ENCODE assay signal across 30 mouse cellular contexts in genomic region chr1:186979465-186979864, GRCm38 (mm10). TPM values are rescaled to one million over a fixed set of nuclear protein-coding genes. Genes with fewer than 3 reads are reported as not detected.
DNase-seq lines count a peak whose midpoint lies in the region; ATAC-seq and TF ChIP-seq lines count a peak whose summit lies in the region.
"Had no signal": no experiment of that assay in that cellular context is flagged by ENCODE, and none has a peak within 500 bp of the region (broad histone marks: within the 10 kb centered on the region; RNA-seq: fewer than 3 reads in every experiment).

No protein-coding gene starts in this region.

- 0 out of 2 replicates have a peak overlapping the region, but pooled peaks have one; percentile 30 for H3K27ac ChIP-seq in hindbrain, embryonic 13.5 days
- no peak overlapping the region for H3K27ac ChIP-seq in hindbrain, embryonic 16.5 days (ENCODE audit: low read depth, low read length)
- H3K27ac ChIP-seq in hindbrain, postnatal 0 days: no peak overlapping the region
- H3K27ac ChIP-seq in intestine, postnatal 0 days (ENCODE audit: low read depth, low read length): no peak overlapping the region
- H3K27ac ChIP-seq: embryonic facial prominence, embryonic 10.5 days; heart, embryonic 15.5 days; limb, embryonic 15.5 days; liver, embryonic 15.5 days; lung, embryonic 15.5 days had no signal

- no peak for ATAC-seq in hindbrain, embryonic 13.5 days (ENCODE audit: low FRiP score)
- no peak for ATAC-seq in hindbrain, embryonic 16.5 days
- ATAC-seq in hindbrain, postnatal 0 days: no peak
- ATAC-seq in intestine, postnatal 0 days: no peak
- ATAC-seq: inflammation-experienced regulatory T-cells, adult 6 months had no signal

- H3K27me3 ChIP-seq in hindbrain, embryonic 13.5 days: peaks cover 6% of the 10 kb centered on the region; the same call in 1 of the 2 replicates
- no peaks in the 10 kb centered on the region for H3K27me3 ChIP-seq in hindbrain, embryonic 16.5 days (replicated peaks; ENCODE audit: control insufficient read depth, insufficient read depth, low read length)
- no peaks in the 10 kb centered on the region for H3K27me3 ChIP-seq in hindbrain, postnatal 0 days (ENCODE audit: insufficient read depth, low read length)
- no peaks in the 10 kb centered on the region for H3K27me3 ChIP-seq in intestine, postnatal 0 days (replicated peaks; ENCODE audit: control insufficient read depth, insufficient read depth, low read length)
- H3K27me3 ChIP-seq: heart, embryonic 15.5 days; limb, embryonic 15.5 days; liver, embryonic 15.5 days; lung, embryonic 15.5 days; megakaryocyte, embryonic 14.5 days had no signal

- no peak overlapping the region for H3K9ac ChIP-seq in hindbrain, embryonic 13.5 days
- H3K9ac ChIP-seq in hindbrain, embryonic 16.5 days (ENCODE audit: low read depth, low read length): no peak overlapping the region
- H3K9ac ChIP-seq in hindbrain, postnatal 0 days (replicated peaks; ENCODE audit: low read length): no peak overlapping the region
- H3K9ac ChIP-seq in intestine, postnatal 0 days (ENCODE audit: low read depth, low read length): no peak overlapping the region
- H3K9ac ChIP-seq: heart, embryonic 15.5 days; limb, embryonic 15.5 days; liver, embryonic 15.5 days; lung, embryonic 15.5 days had no signal

- H3K9me3 ChIP-seq in hindbrain, embryonic 13.5 days: no peaks in the 10 kb centered on the region
- H3K9me3 ChIP-seq in hindbrain, embryonic 16.5 days (ENCODE audit: control insufficient read depth, low read length): no peaks in the 10 kb centered on the region
- no peaks in the 10 kb centered on the region for H3K9me3 ChIP-seq in hindbrain, postnatal 0 days (ENCODE audit: low read length)
- no peaks in the 10 kb centered on the region for H3K9me3 ChIP-seq in intestine, postnatal 0 days (ENCODE audit: control insufficient read depth)
- H3K9me3 ChIP-seq: embryonic facial prominence, embryonic 10.5 days; heart, embryonic 15.5 days; limb, embryonic 15.5 days; liver, embryonic 15.5 days; lung, embryonic 15.5 days had no signal

- H3K4me3 ChIP-seq in hindbrain, embryonic 13.5 days: no peak overlapping the region
- no peak overlapping the region for H3K4me3 ChIP-seq in hindbrain, embryonic 16.5 days (ENCODE audit: low read length)
- no peak overlapping the region for H3K4me3 ChIP-seq in hindbrain, postnatal 0 days (ENCODE audit: low read length)
- H3K4me3 ChIP-seq in intestine, postnatal 0 days (ENCODE audit: low read depth, low read length): no peak overlapping the region
- H3K4me3 ChIP-seq: embryonic facial prominence, embryonic 10.5 days; heart, embryonic 15.5 days; limb, embryonic 15.5 days; liver, embryonic 15.5 days; lung, embryonic 15.5 days; megakaryocyte, embryonic 14.5 days had no signal

- no peak for TF ChIP-seq CTCF in hindbrain, postnatal 0 days (IDR thresholded peaks at IDR 0.05; ENCODE audit: low read depth)
- no peak for TF ChIP-seq CTCF in intestine, postnatal 0 days (IDR thresholded peaks at IDR 0.05; ENCODE audit: low read depth)

- H3K4me1 ChIP-seq in hindbrain, embryonic 13.5 days (replicated peaks): peaks cover 14% of the 10 kb centered on the region
- H3K4me1 ChIP-seq in hindbrain, embryonic 16.5 days (ENCODE audit: control insufficient read depth, insufficient read depth, low read depth, low read length): peaks cover 7% of the 10 kb centered on the region
- H3K4me1 ChIP-seq in hindbrain, postnatal 0 days (ENCODE audit: insufficient read depth, low read length): 0 out of 2 replicates have a peak, but pooled peaks cover 3% of the 10 kb centered on the region
- H3K4me1 ChIP-seq in intestine, postnatal 0 days (replicated peaks; ENCODE audit: control insufficient read depth, insufficient read depth, low read length): no peaks in the 10 kb centered on the region
- H3K4me1 ChIP-seq: heart, embryonic 15.5 days; limb, embryonic 15.5 days; liver, embryonic 15.5 days; lung, embryonic 15.5 days; megakaryocyte, embryonic 14.5 days had no signal

- no peak overlapping the region for H3K4me2 ChIP-seq in hindbrain, embryonic 13.5 days
- H3K4me2 ChIP-seq in hindbrain, embryonic 16.5 days (ENCODE audit: low read length): no peak overlapping the region
- no peak overlapping the region for H3K4me2 ChIP-seq in hindbrain, postnatal 0 days (ENCODE audit: low read depth, low read length)
- no peak overlapping the region for H3K4me2 ChIP-seq in intestine, postnatal 0 days (replicated peaks; ENCODE audit: low read depth)
- H3K4me2 ChIP-seq: heart, embryonic 15.5 days; limb, embryonic 15.5 days; liver, embryonic 15.5 days; lung, embryonic 15.5 days had no signal

- no peaks in the 10 kb centered on the region for H3K36me3 ChIP-seq in hindbrain, embryonic 13.5 days
- H3K36me3 ChIP-seq in hindbrain, embryonic 16.5 days (ENCODE audit: control insufficient read depth, insufficient read depth, low read length): no peaks in the 10 kb centered on the region
- no peaks in the 10 kb centered on the region for H3K36me3 ChIP-seq in hindbrain, postnatal 0 days (ENCODE audit: insufficient read depth, low read length)
- H3K36me3 ChIP-seq in intestine, postnatal 0 days (ENCODE audit: control insufficient read depth, insufficient read depth): no peaks in the 10 kb centered on the region
- H3K36me3 ChIP-seq: embryonic facial prominence, embryonic 10.5 days; heart, embryonic 15.5 days; limb, embryonic 15.5 days; liver, embryonic 15.5 days; lung, embryonic 15.5 days had no signal

- peak; percentile 88 for DNase-seq in A20 (ENCODE audit: low read depth, low spot score)
- DNase-seq in brain, adult 2 months (ENCODE audit: low read depth, low spot score): peak; percentile 7
- DNase-seq in hindbrain, postnatal 0 days (ENCODE audit: low spot score): peak; percentile 58
- no peak for DNase-seq in layer of hippocampus, adult 9-11 months
- DNase-seq: adrenal gland, postnatal 10 days; cerebellum, adult 9-10 months; gastrocnemius, postnatal 25 days; heart, postnatal 36 days; kidney, adult 8-10 months; kidney, postnatal 10 days; left cerebral cortex, postnatal 4 days; lung, postnatal 36 days; right cerebral cortex, adult 18-20 months; thymus, adult 18-20 months; thymus, postnatal 4 days had no signal

- 60% methylated on average over 8 of the region's 8 CpGs for WGBS in hindbrain, embryonic 13.5 days
- 54% methylated on average over 8 of the region's 8 CpGs for WGBS in hindbrain, embryonic 16.5 days
- 51% methylated on average over 8 of the region's 8 CpGs for WGBS in hindbrain, postnatal 0 days
- 72% methylated on average over 8 of the region's 8 CpGs for WGBS in intestine, postnatal 0 days

RNA-seq across cellular contexts. Expression of gene D1Pas1, which starts 12.2 kb away (rescaled TPM):
- 0.21 and 0.23 TPM in 2 replicates for polyA plus RNA-seq in hindbrain, embryonic 13.5 days (2015; fragmentation: Nextera tagmentation; extraction: Ambion mirVana)
- polyA plus RNA-seq in hindbrain, embryonic 16.5 days (2015; fragmentation: Nextera tagmentation; extraction: Ambion mirVana): 0.10 and 0.15 TPM in 2 replicates
- total RNA-seq in hindbrain, postnatal 0 days (2014; rRNA removed): not detected in 2 replicates
- 0.14 TPM in 1 of 2 replicates, not detected in the other for polyA plus RNA-seq in hindbrain, postnatal 0 days (2015; fragmentation: Nextera tagmentation; extraction: Ambion mirVana)
- polyA plus RNA-seq in intestine, postnatal 0 days (2015; fragmentation: Nextera tagmentation; extraction: Ambion mirVana): not detected in 2 replicates
- total RNA-seq: adrenal gland, postnatal 10 days; common myeloid progenitor, adult 5-6 weeks; gastrocnemius, postnatal 25 days; heart, adult 8-10 months; heart, postnatal 36 days; layer of hippocampus, postnatal 14 days had no signal
- polyA plus RNA-seq: inflammation-experienced regulatory T-cells, adult 6 months; liver, embryonic 15.5 days; lung, embryonic 15.5 days; neural tube, embryonic 11.5 days; stomach, embryonic 16.5 days had no signal
